Mouse (Mus musculus) cerebral cortex, adult 2 months (tissue): ENCODE results near the gene Cfap77.

ENCODE experiments used
- whole genome bisulfite sequencing: fragments of 180-500 bp; shearing (Covaris S2); methylation state at CpG from one replicate; pipeline ENCODE4 v1.1.7; 2018; 5-methylcytosine and 5-hydroxymethylcytosine counted together

The Cfap77 gene

GRCm38 (mm10) chr2:28907691-28908388 is 147.0 kb downstream of the Cfap77 start:
- WGBS: 39% methylated on average over 10 of the region's 10 CpGs

- 71% methylated on average over 4 of the region's 4 CpGs for WGBS
These were observed 149.3 kb downstream of the Cfap77 start for GRCm38 (mm10) chr2:28905561-28905960.

GRCm38 (mm10) chr2:28904786-28905185 is 150.1 kb downstream of the Cfap77 start:
- WGBS: 91% methylated on average over 9 of the region's 9 CpGs

GRCm38 (mm10) chr2:28903871-28904270 is 151.0 kb downstream of the Cfap77 start:
- WGBS: 95% methylated on average over 5 of the region's 5 CpGs

GRCm38 (mm10) chr2:28902291-28902690 is 152.6 kb downstream of the Cfap77 start:
- 91% methylated on average over 8 of the region's 8 CpGs for WGBS

GRCm38 (mm10) chr2:28897340-28897899 is 157.4 kb downstream of the Cfap77 start:
- WGBS: 88% methylated on average over 4 of the region's 4 CpGs

- 89% methylated on average over 7 of the region's 7 CpGs for WGBS
These were observed 159.0 kb downstream of the Cfap77 start for GRCm38 (mm10) chr2:28895876-28896275.

GRCm38 (mm10) chr2:28893526-28893925 is 161.3 kb downstream of the Cfap77 start:
- WGBS: 88% methylated on average over 6 of the region's 6 CpGs

GRCm38 (mm10) chr2:28892796-28893195 is 162.1 kb downstream of the Cfap77 start:
- WGBS: 49% methylated on average over 1 of the region's 1 CpGs

- 91% methylated on average over 4 of the region's 4 CpGs for WGBS
These were observed 170.0 kb downstream of the Cfap77 start for GRCm38 (mm10) chr2:28884914-28885313.

- WGBS: 79% methylated on average over 6 of the region's 6 CpGs
These were observed 171.9 kb downstream of the Cfap77 start for GRCm38 (mm10) chr2:28882826-28883485.

GRCm38 (mm10) chr2:28882047-28882446 is 172.8 kb downstream of the Cfap77 start:
- 82% methylated on average over 3 of the region's 3 CpGs for WGBS

- WGBS: 90% methylated on average over 3 of the region's 3 CpGs
These were observed 173.6 kb downstream of the Cfap77 start for GRCm38 (mm10) chr2:28881275-28881674.
